Mouse (Mus musculus) adrenal gland, postnatal 14 days (tissue): Measurements from ENCODE around the gene Lrrc1. TPM values are rescaled to one million over a fixed set of nuclear protein-coding genes. Genes with fewer than 3 reads are reported as not detected.

Experiments used
- DNase-seq: peaks from one replicate; pipeline ENCODE4 v3.0.0; 2021; ENCODE audit warnings: mixed read lengths
- total RNA-seq: library from RNA; stranded (reverse); gene quantifications from 2 replicates; pipeline ENCODE4 v1.2.3, GENCODE M21; 2021

The Lrrc1 gene
- total RNA-seq, 1 experiment from 2014 or later: 11.3 TPM

DNA sequence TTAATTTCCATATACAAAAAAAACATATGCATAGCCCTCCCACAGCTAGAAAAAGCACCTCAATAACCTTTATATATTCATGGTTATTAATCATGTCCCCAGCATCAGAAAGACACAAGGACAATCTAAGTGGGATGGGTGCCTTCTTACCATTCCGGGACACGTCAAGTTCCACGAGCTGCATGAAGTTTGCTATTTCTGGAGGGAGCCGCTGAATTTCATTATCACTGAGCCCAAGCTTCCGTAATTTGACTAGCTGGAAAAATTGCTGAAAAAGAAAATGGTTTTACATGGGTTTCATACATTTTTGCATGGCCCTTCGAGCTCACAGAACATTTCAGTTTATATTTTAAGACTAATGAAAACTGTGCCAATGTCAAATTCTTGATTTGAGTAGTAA, 45.6 kb downstream of the Lrrc1 start:
- no peak for DNase-seq

DNA sequence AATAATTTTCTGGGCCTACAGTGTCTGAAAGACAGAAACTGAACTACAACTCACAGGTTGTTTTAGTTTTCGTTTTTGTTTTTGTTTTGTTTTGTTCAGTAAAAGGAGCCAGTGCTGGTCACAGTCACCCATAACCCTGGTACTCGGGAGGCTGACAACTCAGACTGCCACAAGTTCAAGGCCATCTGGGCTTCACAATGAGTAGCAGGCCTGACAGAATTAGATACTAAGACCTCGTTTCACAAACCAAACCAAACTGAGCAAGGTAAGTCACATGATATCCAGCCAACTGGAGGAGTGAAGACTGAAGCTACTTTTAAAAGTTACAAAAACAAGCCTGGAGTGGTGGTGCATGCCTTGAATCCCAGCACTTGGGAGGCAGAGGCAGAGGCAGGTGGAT, 46.3 kb downstream of the Lrrc1 start:
- DNase-seq: peak; percentile 33

DNA sequence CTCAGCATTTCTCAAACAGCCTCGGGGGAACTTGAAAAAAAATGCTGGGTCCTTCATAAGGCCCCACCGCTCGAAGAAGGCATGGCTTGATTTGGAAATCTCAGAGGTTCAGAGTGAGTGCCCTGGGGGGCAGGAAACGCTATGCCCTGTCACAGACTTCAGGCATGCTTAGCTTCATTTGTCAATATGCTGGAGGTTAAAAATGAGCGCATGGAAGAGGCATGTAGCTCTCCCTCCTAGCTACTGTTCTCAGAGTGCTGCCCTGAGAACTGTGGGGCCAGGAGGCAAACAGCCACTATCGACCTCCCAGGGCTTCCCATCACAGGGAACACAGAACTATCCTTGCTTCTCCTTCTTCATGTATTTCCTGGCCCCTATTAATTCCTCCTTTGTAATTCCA, 47.5 kb downstream of the Lrrc1 start:
- no peak for DNase-seq

GRCm38 (mm10) chr9:77496540-77497062, 48.1 kb downstream of the Lrrc1 start:
- peak; percentile 28 for DNase-seq

GRCm38 (mm10) chr9:77494307-77494706, 50.4 kb downstream of the Lrrc1 start:
- no peak for DNase-seq

DNA sequence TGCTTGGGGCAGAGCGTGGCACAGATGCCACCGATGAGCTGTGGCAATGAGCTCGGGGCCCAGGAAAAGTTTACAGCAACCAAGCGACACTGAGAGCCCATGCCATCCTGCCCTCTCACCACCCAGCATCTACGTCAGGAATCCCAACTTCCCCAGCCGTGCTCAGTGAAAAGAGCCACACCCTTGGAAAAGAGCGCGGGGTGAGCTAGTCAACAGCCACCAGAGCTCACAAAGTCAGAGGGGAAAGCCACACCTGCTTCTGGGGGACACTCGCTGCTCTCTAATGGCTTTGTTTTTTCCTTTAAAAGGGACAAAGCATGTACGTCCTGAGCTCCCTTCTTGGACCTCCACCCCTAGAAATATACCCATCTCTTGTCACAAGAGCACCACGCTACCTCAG, 56.1 kb downstream of the Lrrc1 start:
- no peak for DNase-seq

DNA sequence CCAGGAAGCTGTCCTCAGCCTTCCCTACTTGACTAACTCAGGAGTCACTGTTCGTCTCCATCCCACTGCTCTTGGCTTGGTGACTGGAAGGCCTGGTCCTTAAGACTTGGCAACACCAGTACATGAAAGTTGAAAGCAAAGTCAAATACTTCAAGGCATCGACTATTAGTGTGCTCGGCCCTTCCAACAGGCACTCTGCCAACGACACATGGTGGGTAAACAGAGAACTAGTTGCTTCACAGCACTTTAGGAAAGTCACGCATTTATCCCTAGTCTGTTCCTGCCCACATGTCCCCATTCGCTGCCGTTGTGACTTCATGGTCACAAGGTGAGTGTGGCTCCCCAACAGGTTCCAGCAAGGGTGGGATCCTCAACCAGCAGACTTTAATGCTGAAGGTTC, 57.2 kb downstream of the Lrrc1 start:
- no peak for DNase-seq

- DNase-seq: no peak
Observed at GRCm38 (mm10) chr9:77485915-77486314, 58.8 kb downstream of the Lrrc1 start.

GRCm38 (mm10) chr9:77484751-77485150, 59.9 kb downstream of the Lrrc1 start:
- DNase-seq: peak; percentile 65

- peak; percentile 76 for DNase-seq
Observed at GRCm38 (mm10) chr9:77483559-77483958, 61.1 kb downstream of the Lrrc1 start.

DNA sequence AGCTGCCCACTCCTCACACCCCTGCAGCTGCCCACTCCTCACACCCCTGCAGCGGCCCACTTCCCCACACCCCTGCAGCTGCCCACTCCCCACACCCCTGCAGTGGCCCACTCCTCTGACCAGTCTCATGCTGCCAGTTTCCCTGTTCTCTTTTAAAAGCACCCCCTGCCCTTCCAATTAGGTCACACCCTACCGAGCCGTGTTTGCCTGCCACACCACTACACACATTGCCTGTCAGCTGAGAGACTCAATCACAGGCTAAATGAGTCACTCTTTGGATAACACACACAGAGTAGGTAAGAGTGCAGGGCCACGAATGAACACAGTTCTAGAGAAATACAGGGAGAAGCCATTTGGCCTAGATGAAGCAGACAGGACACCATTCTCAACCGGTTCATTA, 62.4 kb downstream of the Lrrc1 start:
- DNase-seq: no peak

DNA sequence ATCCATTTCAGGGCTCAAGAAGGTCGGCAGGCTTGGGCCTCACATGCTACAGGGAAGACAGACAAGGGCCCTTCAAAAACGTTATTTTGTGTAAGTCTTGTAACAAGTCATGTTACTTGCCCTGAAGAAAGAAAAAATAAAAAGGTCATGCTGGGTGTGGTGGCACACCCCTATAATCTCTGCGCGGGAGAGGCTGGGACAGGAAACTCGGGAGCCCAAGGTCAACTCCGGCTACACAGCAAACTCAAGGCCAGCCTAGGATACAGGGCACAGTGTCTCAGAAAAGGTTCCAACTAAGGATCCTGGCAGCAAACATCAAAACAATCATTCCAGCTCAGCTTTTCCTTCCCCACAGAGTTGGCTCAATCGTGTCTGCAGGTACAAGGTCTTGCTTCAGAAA, 63.3 kb downstream of the Lrrc1 start:
- DNase-seq: peak; percentile 70

DNA sequence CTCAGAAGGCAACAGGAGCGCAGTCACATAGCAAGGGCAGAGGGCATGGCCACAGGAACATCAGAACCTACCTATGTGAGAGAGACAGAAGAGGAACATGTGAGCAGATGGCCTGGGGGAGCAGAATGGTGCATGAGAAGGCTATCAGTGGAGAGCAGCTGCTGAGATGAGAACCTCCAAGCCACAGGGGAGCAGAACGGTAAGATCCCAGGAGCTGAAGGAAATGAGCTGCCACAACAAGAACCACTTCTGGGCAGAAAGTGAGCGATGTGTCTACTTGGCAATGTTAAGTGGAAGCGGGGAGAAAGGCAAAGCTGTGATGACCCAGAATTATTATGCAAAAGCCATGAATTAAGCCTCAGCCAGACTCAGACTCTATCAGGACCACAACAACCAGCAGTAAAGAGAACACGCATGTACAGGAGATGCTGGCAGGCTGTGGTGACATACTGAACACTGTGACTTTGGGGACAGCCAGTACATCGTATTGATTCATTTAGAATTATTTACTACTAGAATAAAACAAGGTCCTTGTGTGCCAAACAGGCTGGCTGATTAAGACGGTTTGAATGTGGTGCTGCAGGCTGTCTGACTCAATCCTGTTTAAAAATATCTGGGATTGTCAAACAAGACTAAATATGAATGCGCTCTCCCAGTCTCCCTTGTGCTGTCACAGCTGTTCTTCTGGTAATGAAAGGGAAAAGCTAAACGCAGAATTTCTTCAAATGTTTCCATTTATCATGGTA, 63.9 kb downstream of the Lrrc1 start:
- DNase-seq: no peak

GRCm38 (mm10) chr9:77480001-77480400, 64.7 kb downstream of the Lrrc1 start:
- DNase-seq: no peak

GRCm38 (mm10) chr9:77478166-77478920, 66.3 kb downstream of the Lrrc1 start:
- no peak for DNase-seq

DNA sequence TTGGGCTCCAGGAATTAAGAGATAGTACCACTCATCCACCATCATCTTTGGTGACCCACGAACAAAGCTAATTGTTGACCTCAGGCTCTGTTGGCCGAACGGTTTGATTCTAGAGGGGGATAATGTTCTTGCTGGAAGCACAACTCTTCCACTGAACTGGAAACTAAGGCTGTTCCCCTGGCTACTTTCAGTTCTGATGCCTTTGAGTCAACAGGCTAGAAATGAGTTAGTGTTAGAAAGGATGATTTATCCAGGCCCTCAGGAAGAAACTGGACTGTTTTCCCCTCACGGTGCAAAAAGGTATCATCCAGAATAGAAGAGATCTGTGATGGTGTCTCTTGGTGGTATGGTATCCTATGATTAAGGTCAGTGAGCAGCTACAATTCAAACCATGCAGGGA, 70.1 kb downstream of the Lrrc1 start:
- DNase-seq: no peak

DNA sequence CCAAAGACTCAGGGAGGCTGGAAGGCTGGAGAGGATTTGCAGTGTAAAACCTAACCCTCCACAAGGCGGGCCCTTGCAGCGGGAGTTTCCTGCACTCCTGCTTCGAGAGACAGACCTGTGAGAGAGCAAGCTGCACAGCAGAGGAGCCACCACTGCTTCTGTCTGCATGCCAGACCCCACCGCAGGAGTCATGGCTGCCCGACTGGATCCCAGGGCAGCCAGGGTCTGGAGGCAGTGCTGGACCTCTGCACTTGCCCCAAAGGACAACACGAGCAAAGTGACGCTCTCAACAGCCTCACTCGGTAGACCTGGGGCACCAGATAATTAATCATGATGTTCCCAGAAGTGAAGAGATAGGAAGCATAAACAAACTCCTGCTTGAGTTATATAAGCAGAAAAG, 72.1 kb downstream of the Lrrc1 start:
- no peak for DNase-seq

DNA sequence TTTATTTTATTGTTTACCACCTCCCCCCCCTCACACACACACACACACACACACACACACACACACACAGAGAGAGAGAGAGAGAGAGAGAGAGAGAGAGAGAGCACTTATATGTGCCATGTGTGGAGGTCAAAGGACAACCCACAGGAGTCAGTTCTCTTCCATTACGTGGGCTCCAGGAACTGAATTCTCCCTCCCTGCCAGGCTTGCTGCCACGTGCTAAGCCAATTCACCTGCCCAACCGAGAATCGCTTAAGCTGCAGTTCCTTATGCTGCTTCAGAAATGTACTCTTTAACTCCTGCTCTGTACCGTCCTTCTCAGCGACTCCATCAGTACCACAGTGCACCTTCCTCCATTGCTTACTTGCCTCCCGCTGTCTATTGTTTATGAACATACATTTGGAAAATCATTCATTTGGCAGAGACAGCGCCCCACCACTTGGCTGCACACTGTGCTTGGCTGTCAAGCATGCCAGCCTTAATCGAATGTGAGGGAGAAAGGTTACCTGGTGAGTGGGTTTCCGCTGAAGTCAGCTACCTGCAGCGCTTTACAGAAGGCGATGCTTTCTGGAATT, 72.9 kb downstream of the Lrrc1 start:
- no peak for DNase-seq

GRCm38 (mm10) chr9:77469791-77470607, 74.7 kb downstream of the Lrrc1 start:
- DNase-seq: no peak

GRCm38 (mm10) chr9:77466926-77467325, 77.7 kb downstream of the Lrrc1 start:
- DNase-seq: no peak

GRCm38 (mm10) chr9:77465401-77465800, 79.3 kb downstream of the Lrrc1 start:
- DNase-seq: no peak

GRCm38 (mm10) chr9:77463861-77464260, 80.8 kb downstream of the Lrrc1 start:
- peak; percentile 18 for DNase-seq
